Mouse (Mus musculus) liver, embryonic 14.5 days (tissue): ENCODE measurements around the gene Porcn. TPM values are rescaled to one million over a fixed set of nuclear protein-coding genes. Genes with fewer than 3 reads are reported as not detected.

Experiments used
- ATAC-seq: fragments of 200-750 bp; cut with Nextera tagmentation; 2 replicates; pipeline ENCODE4 v1.8.0; 2017; ENCODE audit warnings: moderate number of reproducible peaks, mild to moderate bottlenecking, moderate library complexity; ENCODE audit not compliant: insufficient read depth
- DNase-seq, 3 experiments: peaks; one replicate each; pipeline ENCODE4 v3.0.0-alpha.2; 2012 to 2013; ENCODE audit warnings: low read depth in 3 of 3, low spot score in 3 of 3
- H3K27ac ChIP-seq: fragments of 300-500 bp; sonication (generic); 2 replicates; pipeline ENCODE4 v1.5.1; 2014; ENCODE audit warnings: moderate library complexity, mild to moderate bottlenecking, control low read depth, inconsistent platforms
- H3K27me3 ChIP-seq: fragments of 300-500 bp; sonication (generic); 2 replicates; pipeline ENCODE4 v1.6.1; 2014; ENCODE audit warnings: mild to moderate bottlenecking, low read length, moderate library complexity; ENCODE audit not compliant: control insufficient read depth, insufficient read depth
- H3K36me3 ChIP-seq: fragments of 300-500 bp; sonication (generic); replicated peaks from 2 replicates; pipeline ENCODE4 v1.6.1; 2014; ENCODE audit warnings: low read depth; ENCODE audit not compliant: control insufficient read depth, insufficient read depth
- H3K4me1 ChIP-seq, 2 experiments: fragments of 200-500 bp in 1 of 2; fragments of 300-500 bp in 1 of 2; sonication (generic) in 1 of 2; replicated peaks; 2 replicates each; pipeline ENCODE4 v1.6.1; 2012 to 2014; ENCODE audit warnings: antibody characterized with exemption in 1 of 2, inconsistent platforms in 1 of 2, low read length in 1 of 2; ENCODE audit not compliant: control insufficient read depth in 2 of 2, insufficient read depth in 2 of 2
- H3K4me2 ChIP-seq: fragments of 300-500 bp; sonication (generic); 2 replicates; pipeline ENCODE4 v1.6.1; 2014; ENCODE audit warnings: low read depth, mild to moderate bottlenecking, control low read depth, moderate library complexity
- H3K4me3 ChIP-seq, 2 experiments: fragments of 200-500 bp in 1 of 2; fragments of 300-500 bp in 1 of 2; sonication (generic) in 1 of 2; 2 replicates each; pipeline ENCODE4 v1.5.1; 2012 to 2014; ENCODE audit warnings: low read depth in 2 of 2, low read length in 2 of 2, mild to moderate bottlenecking in 2 of 2, control low read depth in 1 of 2, inconsistent platforms in 1 of 2, moderate library complexity in 1 of 2; ENCODE audit not compliant: insufficient read depth in 1 of 2
- H3K9ac ChIP-seq: fragments of 300-500 bp; sonication (generic); replicated peaks from 2 replicates; pipeline ENCODE4 v1.6.1; 2014; ENCODE audit warnings: mild to moderate bottlenecking, control low read depth, moderate library complexity
- H3K9me3 ChIP-seq: fragments of 300-500 bp; sonication (generic); 2 replicates; pipeline ENCODE4 v1.6.1; 2016; ENCODE audit warnings: low read length, mixed read lengths; ENCODE audit not compliant: control insufficient read depth
- CTCF ChIP-seq: IDR thresholded peaks from 2 replicates; pipeline ENCODE4 v1.5.1; 2016; ENCODE audit warnings: antibody characterized with exemption, low read depth, control low read depth
- EP300 ChIP-seq: IDR thresholded peaks from 2 replicates; pipeline ENCODE4 v1.6.1; 2016; ENCODE audit warnings: antibody characterized with exemption, low read depth
- WGBS: fragments of 180-500 bp; shearing (Covaris S2); extraction: QIAGEN DNeasy Blood & Tissue Kit; methylation state at CpG from one replicate; pipeline ENCODE4 v1.1.7; 2014; ENCODE audit not compliant: insufficient replicate concordance; 5-methylcytosine and 5-hydroxymethylcytosine counted together
- polyA plus RNA-seq, 2 experiments: library from polyadenylated mRNA; depleted of rRNA in 1 of 2; stranded (reverse) in 1 of 2; unstranded in 1 of 2; fragments of >200 nt; fragmentation: Nextera tagmentation in 1 of 2; extraction: Ambion mirVana in 1 of 2; gene quantifications; 2 replicates each; pipeline versions ENCODE4 v1.2.1 to v1.2.3; 2012 to 2014

Porcn gene
- polyA plus RNA-seq, 2 experiments: 0.53 to 1.2 TPM

- H3K27me3 ChIP-seq: no peaks in the 10 kb centered on the region
- no peak for ATAC-seq
- H3K4me1 ChIP-seq: peaks cover 0 to 4% of the 10 kb centered on the region in 2 experiments; a peak in 2 of 4 replicates
- DNase-seq: no peak
- H3K27ac ChIP-seq: no peak overlapping the region
- H3K4me3 ChIP-seq: no peak overlapping the region
- no peak for TF ChIP-seq CTCF
- no peak for TF ChIP-seq EP300
- no peak overlapping the region for H3K9ac ChIP-seq
- H3K36me3 ChIP-seq: no peaks in the 10 kb centered on the region
- no peaks in the 10 kb centered on the region for H3K9me3 ChIP-seq
- 30% methylated on average over 8 of the region's 8 CpGs for WGBS
- H3K4me2 ChIP-seq: no peak overlapping the region
These were observed 13.3 kb upstream of the Porcn start for GRCm38 (mm10) chrX:8219651-8220050.

- Histone ChIP-seq H3K27me3 (no peaks in the 10 kb centered on the region), H3K4me1 (peaks cover 0 to 2% of the 10 kb centered on the region in 2 experiments; a peak in 2 of 4 replicates), H3K4me3 (no peak overlapping the region), H3K27ac (no peak overlapping the region), H3K9ac (no peak overlapping the region), H3K9me3 (no peaks in the 10 kb centered on the region), H3K4me2 (no peak overlapping the region), H3K36me3 (no peaks in the 10 kb centered on the region)
- 25% methylated on average over 2 of the region's 2 CpGs for WGBS
- DNase-seq (no peak), ATAC-seq (no peak)
- TF ChIP-seq EP300: no peak
These were observed 11.8 kb upstream of the Porcn start for GRCm38 (mm10) chrX:8218114-8218513.

- 31% methylated on average over 6 of the region's 6 CpGs for WGBS
- Histone ChIP-seq H3K4me2 (no peak overlapping the region), H3K9ac (no peak overlapping the region), H3K36me3 (no peaks in the 10 kb centered on the region), H3K4me3 (no peak overlapping the region), H3K27ac (no peak overlapping the region), H3K27me3 (no peaks in the 10 kb centered on the region), H3K9me3 (no peaks in the 10 kb centered on the region), H3K4me1 (no peaks in the 10 kb centered on the region)
- TF ChIP-seq EP300 (no peak), CTCF (no peak)
- DNase-seq (no peak), ATAC-seq (no peak)
These were observed 11.1 kb upstream of the Porcn start for GRCm38 (mm10) chrX:8217383-8217782.

GRCm38 (mm10) chrX:8211490-8212207 lies 5.3 kb upstream of the Porcn start:
- Histone ChIP-seq H3K27ac (no peak overlapping the region), H3K9ac (no peak overlapping the region), H3K4me2 (no peak overlapping the region), H3K4me3 (no peak overlapping the region), H3K27me3 (no peaks in the 10 kb centered on the region), H3K4me1 (peaks cover 0 to 3% of the 10 kb centered on the region in 2 experiments; a peak in 1 of 4 replicates), H3K36me3 (no peaks in the 10 kb centered on the region), H3K9me3 (no peaks in the 10 kb centered on the region)
- ATAC-seq (peak; percentile 15; the same call in 1 of the 2 replicates), DNase-seq (no peak)
- WGBS: 39% methylated on average over 7 of the region's 7 CpGs
- 0 out of 2 replicates have a peak, but pooled peaks have one; percentile 10 for TF ChIP-seq EP300
- no peak for TF ChIP-seq CTCF

- ATAC-seq: no peak
- no peak overlapping the region for H3K4me2 ChIP-seq
These were observed 3.4 kb upstream of the Porcn start for GRCm38 (mm10) chrX:8209720-8210119.

More at GRCm38 (mm10) chrX:8209720-8210119, 3.4 kb upstream of the Porcn start:
- H3K27me3 ChIP-seq: no peaks in the 10 kb centered on the region; the same call in 1 of the 2 replicates
- WGBS: 22% methylated on average over 2 of the region's 2 CpGs
- peaks cover 0 to 5% of the 10 kb centered on the region in 2 experiments; a peak in 1 of 4 replicates for H3K4me1 ChIP-seq
- no peaks in the 10 kb centered on the region for H3K36me3 ChIP-seq
- no peak overlapping the region for H3K9ac ChIP-seq
- H3K27ac ChIP-seq: no peak overlapping the region
- no peaks in the 10 kb centered on the region for H3K9me3 ChIP-seq
- no peak overlapping the region for H3K4me3 ChIP-seq
- TF ChIP-seq CTCF (no peak), EP300 (no peak)
- no peak for DNase-seq
